Mouse (Mus musculus) thymus, postnatal 14 days (tissue): ENCODE results near the gene Znrd1.

Experiments
- DNase-seq: peaks from one replicate; pipeline ENCODE4 v3.0.0; 2021

The Znrd1 gene

GRCm38 (mm10) chr17:36970316-36970890 is 12.0 kb upstream of the Znrd1 start:
- no peak for DNase-seq

GRCm38 (mm10) chr17:36966875-36967274 is 8.5 kb upstream of the Znrd1 start:
- DNase-seq, result no peak

- DNase-seq, result no peak
Measured at GRCm38 (mm10) chr17:36961125-36961524, 2.8 kb upstream of the Znrd1 start.

GRCm38 (mm10) chr17:36958884-36959283 is 525 bp upstream of the Znrd1 start:
- DNase-seq, result no peak

GRCm38 (mm10) chr17:36953062-36953461 is 5.3 kb downstream of the Znrd1 start:
- DNase-seq, result no peak

- DNase-seq, result no peak
Measured at GRCm38 (mm10) chr17:36952631-36953030, 5.7 kb downstream of the Znrd1 start.

GRCm38 (mm10) chr17:36950981-36951947 is 7.1 kb downstream of the Znrd1 start, which contains the start of gene Ppp1r11:
TSS of gene Ppp1r11 (minus strand) at chr17:36951741.
- DNase-seq, result peak; percentile 95

GRCm38 (mm10) chr17:36949265-36949664 is 9.1 kb downstream of the Znrd1 start:
- DNase-seq, result no peak

GRCm38 (mm10) chr17:36948286-36948685 is 10.1 kb downstream of the Znrd1 start:
- no peak for DNase-seq

- DNase-seq, result peak; percentile 47
Measured at GRCm38 (mm10) chr17:36947051-36947819, 11.1 kb downstream of the Znrd1 start.

GRCm38 (mm10) chr17:36944121-36944775 is 14.1 kb downstream of the Znrd1 start:
- peak; percentile 77 for DNase-seq

- no peak for DNase-seq
Measured at GRCm38 (mm10) chr17:36943691-36944090, 14.7 kb downstream of the Znrd1 start.

GRCm38 (mm10) chr17:36942791-36943471 is 15.4 kb downstream of the Znrd1 start, which contains the start of gene Rnf39:
TSS of gene Rnf39 (plus strand) at chr17:36942918.
- peak; percentile 46 for DNase-seq

GRCm38 (mm10) chr17:36942391-36942790 is 16.0 kb downstream of the Znrd1 start:
- DNase-seq, result peak; percentile 56

GRCm38 (mm10) chr17:36938056-36938455 is 20.3 kb downstream of the Znrd1 start:
- no peak for DNase-seq

- DNase-seq, result no peak
Measured at GRCm38 (mm10) chr17:36931806-36932205, 26.6 kb downstream of the Znrd1 start.

GRCm38 (mm10) chr17:36931130-36931529 is 27.2 kb downstream of the Znrd1 start:
- no peak for DNase-seq

GRCm38 (mm10) chr17:36930233-36930632 is 28.1 kb downstream of the Znrd1 start:
- no peak for DNase-seq

GRCm38 (mm10) chr17:36929236-36929932 is 29.0 kb downstream of the Znrd1 start:
- DNase-seq, result no peak

- no peak for DNase-seq
Measured at GRCm38 (mm10) chr17:36927496-36928120, 30.8 kb downstream of the Znrd1 start.

- DNase-seq, result no peak
Measured at GRCm38 (mm10) chr17:36923491-36923890, 34.9 kb downstream of the Znrd1 start.
